Mouse (Mus musculus): Measurements from ENCODE around the gene Gjb1. TPM values are rescaled to one million over a fixed set of nuclear protein-coding genes. Genes with fewer than 3 reads are reported as not detected.

The Gjb1 gene
- polyA plus RNA-seq, 1 experiment from 2014 or later: not detected

DNA sequence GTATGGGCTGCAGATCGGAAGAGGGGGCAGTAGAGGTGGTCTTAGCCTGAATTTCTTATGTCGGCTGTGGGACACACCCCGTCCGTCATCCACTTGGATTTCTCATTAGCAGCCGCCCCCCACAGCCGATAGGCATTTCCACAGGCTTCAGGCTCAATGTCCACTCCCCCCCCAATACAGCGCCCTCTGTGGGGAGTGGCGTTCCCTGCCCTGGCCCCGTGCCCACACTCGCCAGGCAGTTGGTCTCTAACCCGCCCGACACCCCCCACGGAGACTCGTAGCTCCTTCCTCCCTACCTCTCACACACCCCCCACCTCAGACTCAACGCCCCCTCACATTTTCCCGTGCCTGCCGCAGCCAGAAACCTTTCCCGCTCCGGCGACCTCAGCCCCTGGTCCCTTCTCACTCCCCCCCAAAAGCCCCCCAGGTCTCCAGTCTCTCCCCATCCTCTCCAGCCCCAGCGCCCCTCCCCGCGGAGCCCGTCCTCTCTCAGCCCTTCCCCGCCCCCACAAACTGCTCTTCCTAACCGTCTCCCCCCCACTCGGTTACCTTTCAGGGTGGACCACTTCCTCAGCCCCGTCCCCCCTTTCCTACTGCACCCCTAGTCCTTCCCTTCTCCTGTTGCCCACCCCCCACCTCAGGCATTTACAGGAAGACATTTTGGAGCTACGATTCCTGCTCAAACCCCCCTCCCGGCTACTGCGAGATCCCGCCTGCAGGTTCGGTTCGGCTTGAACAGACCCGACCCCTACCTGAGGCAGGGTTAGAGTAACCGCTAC is 43.0 kb downstream of the Gjb1 start:
- Histone ChIP-seq H3K27ac (peak overlapping the region; percentile 76), H3K4me1 (0 out of 2 replicates have a peak, but pooled peaks cover 11% of the 10 kb centered on the region), H3K36me3 (peaks cover 9% of the 10 kb centered on the region; the same call in 1 of the 2 replicates), H3K27me3 (peaks cover 11% of the 10 kb centered on the region; the same call in 1 of the 2 replicates), H3K4me3 (peak overlapping the region; percentile 52), H3K4me2 (replicated peaks) (peak overlapping the region; percentile 63), H3K9me3 (no peaks in the 10 kb centered on the region), H3K9ac (peak overlapping the region; percentile 62)
- no peak for ATAC-seq (ENCODE audit: insufficient number of reproducible peaks, insufficient read depth, low FRiP score, low TSS enrichment)
- 32% methylated on average over 34 of the region's 36 CpGs for WGBS

DNA sequence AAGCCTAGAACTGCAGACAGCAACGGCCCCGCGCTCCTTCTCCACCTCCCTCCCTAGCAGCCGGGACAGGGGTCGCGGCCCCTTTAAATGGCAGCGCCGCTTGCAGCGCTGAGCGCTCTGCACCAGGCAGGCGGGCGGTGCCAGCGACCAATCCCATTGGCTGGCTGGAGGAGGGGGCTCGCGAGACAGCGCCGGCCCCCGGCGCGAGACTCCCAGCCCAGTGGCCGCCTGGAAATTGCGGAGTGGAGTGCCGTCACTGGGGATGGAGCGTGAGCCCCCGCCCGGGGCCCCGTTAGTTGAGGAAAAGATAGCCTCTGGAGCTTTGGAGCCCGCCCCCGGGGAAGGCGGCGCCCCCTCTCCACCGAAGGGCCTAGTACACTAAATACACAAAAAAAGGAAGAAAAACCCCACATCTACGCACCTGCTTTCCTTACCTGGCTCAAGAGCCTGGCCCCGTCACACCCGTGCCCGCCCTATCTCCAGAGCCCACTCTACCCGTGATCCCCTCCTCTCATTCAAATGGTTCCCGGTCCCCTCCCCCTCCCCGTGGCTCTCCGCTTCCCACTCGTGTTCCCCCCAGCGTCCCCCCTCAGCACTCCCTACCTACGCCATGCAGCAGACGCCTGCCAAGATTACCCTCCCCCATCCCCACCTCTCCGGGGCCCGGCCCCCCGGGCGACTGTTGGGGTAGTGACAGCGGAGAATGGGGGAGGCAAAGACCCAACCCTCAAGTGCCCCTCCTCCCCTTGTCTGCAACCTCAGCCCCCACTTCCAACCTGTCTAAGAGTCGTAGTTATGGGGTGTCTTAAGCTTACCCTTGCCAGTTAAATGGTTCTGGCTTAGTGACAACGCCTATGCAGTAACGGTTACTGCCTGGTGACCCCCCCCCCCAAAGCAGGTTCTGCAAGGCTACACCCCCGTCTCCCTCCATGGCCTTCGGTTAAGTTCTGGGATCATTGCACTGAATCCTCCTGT is 43.8 kb downstream of the Gjb1 start:
- peak overlapping the region; percentile 63 for H3K4me2 ChIP-seq (replicated peaks)
- H3K36me3 ChIP-seq: 0 out of 2 replicates have a peak, but pooled peaks cover 8% of the 10 kb centered on the region
- peak overlapping the region; percentile 76 for H3K27ac ChIP-seq
- peaks cover 11% of the 10 kb centered on the region; the same call in 1 of the 2 replicates for H3K27me3 ChIP-seq
- peak overlapping the region; percentile 52 for H3K4me3 ChIP-seq
- H3K9me3 ChIP-seq: no peaks in the 10 kb centered on the region
- 0 out of 2 replicates have a peak, but pooled peaks cover 11% of the 10 kb centered on the region for H3K4me1 ChIP-seq
- peak overlapping the region; percentile 62 for H3K9ac ChIP-seq
- peak; percentile 92 for ATAC-seq (ENCODE audit: insufficient number of reproducible peaks, insufficient read depth, low FRiP score, low TSS enrichment)
- 15% methylated on average over 54 of the region's 54 CpGs for WGBS

DNA sequence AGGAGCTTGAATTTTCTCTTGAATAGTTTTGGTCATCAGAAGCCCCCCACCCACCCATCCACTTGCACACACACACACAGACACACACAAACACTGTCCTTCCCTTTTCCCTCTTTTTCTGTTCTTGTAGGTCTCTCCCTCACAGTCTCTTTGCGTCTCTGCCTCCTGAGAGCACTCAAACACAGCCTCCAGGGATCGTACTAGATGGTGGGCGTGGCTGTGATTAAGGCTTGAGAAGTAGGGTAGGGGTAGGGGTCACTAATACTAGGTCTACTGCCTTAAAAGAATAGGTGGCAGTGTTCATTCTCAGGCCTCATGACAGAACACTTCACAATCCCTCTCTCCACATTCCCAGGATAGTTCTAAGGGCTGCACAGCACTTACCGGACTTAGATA is 44.5 kb downstream of the Gjb1 start, which contains the start of gene Zmym3:
Gene Zmym3 (minus strand): TSS at position 150 of the 396 bp plus-strand sequence.
- H3K4me1 ChIP-seq: 0 out of 2 replicates have a peak, but pooled peaks cover 11% of the 10 kb centered on the region
- peak within 1 kb of the TSS; percentile 76; the same call in 1 of the 2 replicates for H3K27ac ChIP-seq
- no peak for ATAC-seq (ENCODE audit: insufficient number of reproducible peaks, insufficient read depth, low FRiP score, low TSS enrichment)
- H3K4me2 ChIP-seq (replicated peaks): peak within 1 kb of the TSS; percentile 63
- H3K4me3 ChIP-seq: peak within 1 kb of the TSS; percentile 52
- H3K27me3 ChIP-seq: peaks cover 10% of the 10 kb centered on the region; the same call in 1 of the 2 replicates
- no peaks in the 10 kb centered on the region for H3K9me3 ChIP-seq
- 0 out of 2 replicates have a peak, but pooled peaks cover 1% of the 10 kb centered on the region for H3K36me3 ChIP-seq
- WGBS: 33% methylated on average over 4 of the region's 4 CpGs
- peak within 1 kb of the TSS; percentile 62 for H3K9ac ChIP-seq

DNA sequence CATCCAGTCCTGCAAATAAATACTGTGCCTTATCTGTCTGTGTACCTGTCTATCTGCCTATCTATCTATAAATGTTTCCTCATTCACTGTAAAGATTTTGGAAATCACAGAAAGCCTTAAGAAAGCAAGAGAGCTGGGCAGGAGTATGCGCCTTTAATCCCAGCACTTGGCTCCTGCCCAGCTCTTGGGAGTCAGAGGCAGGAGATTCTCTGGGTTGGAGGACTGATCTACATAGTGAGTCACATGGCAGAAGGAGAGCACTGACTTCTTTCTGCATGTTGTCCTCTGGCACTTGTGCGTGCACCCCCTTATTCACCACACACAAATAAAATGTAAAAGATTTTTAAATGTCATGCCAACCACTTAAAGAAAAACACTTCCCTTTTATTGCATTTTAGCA is 47.3 kb downstream of the Gjb1 start:
- no peak overlapping the region for H3K4me2 ChIP-seq (replicated peaks)
- no peak overlapping the region for H3K4me3 ChIP-seq
- 83% methylated on average over 2 of the region's 2 CpGs for WGBS
- 0 out of 2 replicates have a peak, but pooled peaks cover 4% of the 10 kb centered on the region for H3K4me1 ChIP-seq
- no peaks in the 10 kb centered on the region for H3K9me3 ChIP-seq
- peaks cover 4% of the 10 kb centered on the region; the same call in 1 of the 2 replicates for H3K27me3 ChIP-seq
- no peak for ATAC-seq (ENCODE audit: insufficient number of reproducible peaks, insufficient read depth, low FRiP score, low TSS enrichment)
- H3K36me3 ChIP-seq: no peaks in the 10 kb centered on the region
- H3K27ac ChIP-seq: no peak overlapping the region
- H3K9ac ChIP-seq: no peak overlapping the region

DNA sequence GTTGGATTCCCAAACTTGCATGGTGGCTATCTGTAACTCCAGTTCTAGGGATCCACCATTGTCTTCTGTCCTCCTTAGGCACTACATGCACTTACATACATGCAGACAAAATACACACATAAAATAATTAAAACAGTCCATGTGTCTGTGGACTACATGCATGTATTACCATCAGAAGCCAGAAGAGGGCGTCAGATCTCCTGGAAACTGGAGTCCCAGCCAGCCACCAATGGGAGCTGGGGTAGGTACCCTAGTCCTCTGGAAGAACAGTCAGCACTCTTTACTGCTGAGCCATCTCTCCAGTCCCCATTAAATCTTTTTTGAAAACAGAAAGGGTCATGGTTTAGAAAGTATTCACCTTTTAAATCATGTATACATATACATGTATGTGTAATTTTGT is 51.6 kb downstream of the Gjb1 start:
- 0 out of 2 replicates have a peak, but pooled peaks cover 8% of the 10 kb centered on the region for H3K36me3 ChIP-seq
- no peaks in the 10 kb centered on the region for H3K4me1 ChIP-seq
- no peak overlapping the region for H3K4me3 ChIP-seq
- H3K27ac ChIP-seq: no peak overlapping the region
- no peak overlapping the region for H3K9ac ChIP-seq
- H3K4me2 ChIP-seq (replicated peaks): no peak overlapping the region
- H3K9me3 ChIP-seq: no peaks in the 10 kb centered on the region
- no peak for ATAC-seq (ENCODE audit: insufficient number of reproducible peaks, insufficient read depth, low FRiP score, low TSS enrichment)
- no peaks in the 10 kb centered on the region; the same call in 1 of the 2 replicates for H3K27me3 ChIP-seq
- WGBS: 0% methylated on average over 1 of the region's 1 CpGs

DNA sequence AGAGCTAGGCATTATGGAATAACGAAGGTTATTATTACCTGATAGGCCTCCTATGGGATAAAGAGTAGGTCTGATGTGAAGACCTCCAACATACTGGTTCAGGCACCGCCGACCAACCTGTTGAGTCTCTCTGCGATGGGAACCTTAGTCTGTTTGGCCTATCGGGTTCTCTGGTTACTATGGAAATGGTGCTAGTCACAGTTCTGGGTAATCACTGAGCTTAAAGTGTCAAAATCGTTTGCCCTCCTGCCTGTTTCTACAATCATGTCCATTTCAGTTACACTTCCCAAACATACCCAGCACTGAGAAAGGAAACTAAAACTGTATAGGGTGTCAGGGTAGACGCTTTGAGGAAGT is 52.6 kb downstream of the Gjb1 start:
- no peaks in the 10 kb centered on the region for H3K9me3 ChIP-seq
- H3K4me3 ChIP-seq: peak overlapping the region; percentile 57
- no peak overlapping the region for H3K9ac ChIP-seq
- H3K27me3 ChIP-seq: no peaks in the 10 kb centered on the region; the same call in 1 of the 2 replicates
- peak overlapping the region; percentile 79 for H3K27ac ChIP-seq
- no peaks in the 10 kb centered on the region for H3K4me1 ChIP-seq
- ATAC-seq (ENCODE audit: insufficient number of reproducible peaks, insufficient read depth, low FRiP score, low TSS enrichment): no peak
- 27% methylated on average over 7 of the region's 7 CpGs for WGBS
- H3K4me2 ChIP-seq (replicated peaks): peak overlapping the region; percentile 38
- H3K36me3 ChIP-seq: 0 out of 2 replicates have a peak, but pooled peaks cover 10% of the 10 kb centered on the region

DNA sequence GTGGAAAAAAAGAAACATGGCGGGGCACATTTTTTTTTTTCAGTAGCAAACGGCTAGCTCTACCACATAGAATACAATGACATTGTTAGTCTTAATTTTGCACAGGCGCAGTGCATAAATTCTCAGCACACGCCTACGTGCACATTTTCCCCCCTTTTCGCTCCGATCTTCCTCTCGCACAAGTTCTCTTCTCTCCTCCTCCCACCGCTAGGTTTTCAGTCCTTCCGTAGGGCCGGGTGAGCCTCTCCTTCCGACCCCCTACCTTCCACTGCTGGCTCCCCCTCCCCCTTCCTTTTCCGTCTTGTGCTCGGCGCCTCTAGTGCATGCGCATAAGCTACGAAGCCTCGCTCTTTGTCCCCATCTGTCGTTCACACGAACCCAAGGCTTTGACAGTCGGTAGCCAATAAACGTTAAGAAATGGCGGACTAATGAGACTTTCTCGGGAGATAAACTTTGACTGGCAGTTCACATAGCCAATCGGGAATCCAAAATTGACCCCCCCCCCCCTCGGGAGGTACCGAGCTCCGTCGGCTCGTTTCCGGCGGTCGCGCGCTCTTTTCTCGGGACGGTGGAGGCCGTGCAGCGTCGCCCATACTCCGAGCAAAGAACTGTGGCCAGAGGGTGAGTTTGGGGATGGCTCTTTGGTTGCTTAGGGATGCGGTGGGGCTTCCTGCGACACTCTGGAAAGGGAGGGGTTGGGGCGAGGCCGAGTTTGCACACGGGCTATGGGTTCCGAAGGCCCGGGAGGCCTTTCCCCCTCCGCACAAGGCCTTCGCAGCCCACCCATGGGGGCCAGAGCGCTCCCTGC is 53.2 kb downstream of the Gjb1 start, which contains the start of gene Nono:
Gene Nono (plus strand): TSS at position 177 of the 808 bp plus-strand sequence.
- Histone ChIP-seq H3K9me3 (no peaks in the 10 kb centered on the region), H3K4me2 (replicated peaks) (peak within 1 kb of the TSS; percentile 52), H3K27me3 (no peaks in the 10 kb centered on the region; the same call in 1 of the 2 replicates), H3K4me1 (no peaks in the 10 kb centered on the region), H3K36me3 (0 out of 2 replicates have a peak, but pooled peaks cover 10% of the 10 kb centered on the region), H3K4me3 (peak within 1 kb of the TSS; percentile 57), H3K27ac (peak within 1 kb of the TSS; percentile 96), H3K9ac (peak within 1 kb of the TSS; percentile 84)
- WGBS: 12% methylated on average over 46 of the region's 51 CpGs
- peak; percentile 95 for ATAC-seq (ENCODE audit: insufficient number of reproducible peaks, insufficient read depth, low FRiP score, low TSS enrichment)

DNA sequence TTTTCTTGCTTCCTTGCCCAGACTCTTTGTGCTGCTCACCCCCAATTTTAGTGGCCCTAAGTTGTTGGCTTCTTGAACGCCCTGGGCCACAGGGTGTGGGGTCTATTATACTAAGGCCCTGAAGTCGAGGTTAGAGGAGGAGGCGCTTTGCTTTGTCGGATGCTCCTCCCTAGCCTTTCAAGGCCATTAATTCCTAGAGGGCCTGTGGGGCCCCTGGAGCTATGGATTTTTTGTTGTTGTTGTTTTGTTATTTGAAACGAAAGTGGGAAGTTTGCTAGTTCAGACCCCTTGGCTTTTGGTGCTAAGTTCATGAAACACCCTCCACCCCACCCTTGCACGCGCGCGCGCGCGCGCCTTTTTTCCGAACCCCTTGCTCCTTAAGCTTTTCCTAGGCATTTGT is 53.8 kb downstream of the Gjb1 start:
- H3K27ac ChIP-seq: peak overlapping the region; percentile 96
- no peaks in the 10 kb centered on the region for H3K9me3 ChIP-seq
- peak overlapping the region; percentile 57 for H3K4me3 ChIP-seq
- H3K9ac ChIP-seq: peak overlapping the region; percentile 84
- H3K27me3 ChIP-seq: no peaks in the 10 kb centered on the region; the same call in 1 of the 2 replicates
- H3K36me3 ChIP-seq: 0 out of 2 replicates have a peak, but pooled peaks cover 10% of the 10 kb centered on the region
- peak overlapping the region; percentile 52 for H3K4me2 ChIP-seq (replicated peaks)
- no peaks in the 10 kb centered on the region for H3K4me1 ChIP-seq
- ATAC-seq (ENCODE audit: insufficient number of reproducible peaks, insufficient read depth, low FRiP score, low TSS enrichment): no peak
- WGBS: 33% methylated on average over 14 of the region's 14 CpGs
